Mouse (Mus musculus): ENCODE data around the gene Rufy3. TPM values are rescaled to one million over a fixed set of nuclear protein-coding genes. Genes with fewer than 3 reads are reported as not detected.
A peak's percentile ranks its signal among the peaks of the same experiment; 100 is the strongest.

The Rufy3 gene
- total RNA-seq, 2 experiments from 2014 or later: 13.8 to 15.0 TPM

DNA sequence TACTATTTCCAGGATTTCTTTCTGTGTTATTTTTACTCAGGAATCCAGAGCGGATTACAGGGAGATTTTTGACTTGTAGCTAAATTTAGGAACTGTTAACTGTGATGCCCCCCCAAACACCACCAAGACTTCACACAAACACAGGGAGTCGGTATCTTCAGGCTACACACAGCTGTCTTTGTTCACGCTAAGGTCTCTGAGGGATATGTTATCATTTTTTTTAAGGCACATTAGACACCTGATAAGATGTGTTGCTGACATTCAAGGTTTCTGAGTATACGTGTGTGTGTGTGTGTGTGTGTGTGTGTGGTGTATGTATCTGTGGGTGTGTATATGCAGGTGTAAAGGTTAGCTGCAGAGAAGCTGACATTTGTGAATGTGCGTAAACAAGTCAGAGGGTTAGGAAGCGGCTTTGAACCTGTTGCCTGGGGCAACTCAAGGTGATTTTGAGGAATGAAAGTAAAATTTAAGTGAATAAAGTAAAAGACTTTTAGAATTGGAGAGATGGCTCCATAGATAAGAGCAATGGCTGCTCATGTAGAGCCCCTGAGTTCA is 121.0 kb downstream of the Rufy3 start:
- DNase-seq: no peak

DNA sequence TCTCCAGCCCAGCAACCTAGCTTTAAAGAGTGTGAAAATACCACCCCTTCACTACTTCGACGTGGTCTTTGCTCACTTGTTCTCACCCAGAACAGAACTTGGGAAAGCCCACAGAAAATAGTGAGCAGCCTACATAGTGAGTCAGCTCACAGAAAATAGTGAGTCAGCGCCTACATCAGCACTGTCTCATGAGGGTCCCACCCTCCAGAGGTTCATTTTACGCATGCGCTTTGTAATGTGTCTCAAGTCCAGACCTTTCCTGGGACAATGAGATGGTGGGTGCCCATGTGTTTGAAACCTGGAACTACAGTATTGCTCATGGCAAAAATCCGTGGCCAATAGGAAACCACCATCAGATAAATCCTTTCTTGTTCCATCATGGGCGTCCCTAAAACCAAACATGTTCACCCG is 123.2 kb downstream of the Rufy3 start:
- DNase-seq: no peak

DNA sequence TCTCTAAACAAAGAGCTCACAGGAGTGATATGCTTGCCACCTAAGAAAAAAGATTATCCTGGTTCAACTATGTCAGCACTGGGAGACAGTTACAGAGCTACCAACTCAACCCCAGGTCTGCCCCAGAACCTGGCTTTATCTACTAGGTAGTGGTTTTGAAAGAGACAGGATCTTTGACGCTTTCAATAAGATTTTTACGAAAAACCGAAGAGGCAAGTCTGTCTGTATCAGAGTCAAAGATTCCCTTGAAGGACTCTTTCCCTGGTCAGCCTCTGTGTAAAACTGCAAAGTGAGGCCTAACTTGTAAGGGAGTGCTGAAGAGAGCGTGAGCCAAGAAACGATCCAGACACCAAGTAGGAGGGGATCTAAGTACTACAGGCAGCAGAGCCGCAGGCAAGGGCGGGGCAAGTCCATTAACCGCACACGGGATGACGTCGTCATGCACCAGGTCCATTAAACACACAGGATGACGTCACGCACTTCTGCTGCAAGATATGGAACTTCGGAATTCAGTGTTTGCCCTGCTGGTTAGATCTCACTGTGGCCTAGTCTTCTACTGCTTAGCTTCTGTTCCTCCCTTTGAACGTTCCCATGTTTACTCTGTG is 123.8 kb downstream of the Rufy3 start:
- no peak for DNase-seq

DNA sequence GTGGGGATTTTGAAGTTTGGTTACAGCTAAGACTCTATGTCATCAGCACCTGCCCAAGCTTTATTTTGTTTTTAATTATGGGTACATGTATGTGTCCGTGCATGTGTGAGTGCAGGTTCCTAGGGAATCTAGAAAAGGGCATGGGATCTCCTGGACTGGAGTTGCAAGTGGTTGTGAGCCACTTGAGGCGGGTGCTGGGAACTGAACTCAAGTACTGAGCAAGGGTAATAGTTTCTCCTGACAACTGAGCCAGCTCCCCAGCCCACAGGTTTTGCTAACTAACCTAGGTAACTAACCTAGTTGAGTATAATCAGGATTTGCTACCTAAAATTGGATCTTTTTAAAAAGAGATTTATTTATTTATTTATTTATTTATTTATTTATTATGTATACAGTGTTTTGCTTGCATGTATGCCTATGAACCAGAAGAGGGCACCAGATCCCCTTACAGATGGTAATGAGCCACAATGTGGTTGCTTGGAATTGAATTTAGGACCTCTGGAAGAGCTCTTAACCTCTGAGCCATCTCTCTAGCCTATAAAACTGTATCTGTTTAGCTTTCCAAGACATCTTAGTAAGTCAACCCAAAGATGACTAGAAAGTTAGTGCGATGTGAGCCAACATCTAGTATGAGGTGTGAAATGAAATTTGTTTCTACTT is 124.6 kb downstream of the Rufy3 start:
- peak in 1 of 2 experiments; percentile 18 for DNase-seq

DNA sequence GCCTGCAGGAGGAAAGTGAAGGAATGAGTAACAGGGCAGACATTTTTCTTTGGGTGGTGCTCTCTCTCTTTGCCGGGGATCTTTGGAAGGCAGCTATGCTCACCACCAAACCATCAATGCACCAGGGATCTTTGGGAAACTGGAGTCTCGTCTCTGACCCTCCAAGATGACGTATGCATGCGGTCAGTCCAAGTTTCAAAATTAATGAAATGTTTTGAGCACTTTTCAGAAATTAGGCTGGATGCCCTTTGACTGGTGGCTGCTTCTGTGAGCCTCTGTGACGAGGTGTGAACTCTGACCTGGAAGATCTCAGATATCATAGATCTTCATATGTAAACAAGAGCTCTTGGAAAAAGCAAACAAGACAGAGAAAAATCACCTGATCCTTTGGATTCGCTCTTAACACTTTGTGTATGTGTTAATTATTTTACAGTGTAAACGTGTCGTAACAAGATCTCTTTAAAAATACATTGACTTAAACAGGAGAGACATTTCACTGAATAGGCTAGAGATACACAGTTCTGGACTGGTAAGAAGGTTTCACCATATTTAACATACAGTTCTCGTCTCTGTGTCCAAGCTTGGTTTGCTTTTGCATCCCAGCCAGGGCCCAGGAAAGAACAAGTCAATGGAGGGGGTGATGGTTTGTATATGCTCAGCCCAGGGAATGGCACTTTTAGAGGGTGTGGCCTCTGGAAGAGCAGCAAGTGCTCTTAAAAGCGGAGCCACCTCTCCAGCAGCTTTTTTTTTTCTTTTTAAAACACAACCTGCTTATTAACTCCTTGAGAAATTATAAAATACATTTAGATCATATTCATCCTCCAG is 126.1 kb downstream of the Rufy3 start:
- no peak for DNase-seq

DNA sequence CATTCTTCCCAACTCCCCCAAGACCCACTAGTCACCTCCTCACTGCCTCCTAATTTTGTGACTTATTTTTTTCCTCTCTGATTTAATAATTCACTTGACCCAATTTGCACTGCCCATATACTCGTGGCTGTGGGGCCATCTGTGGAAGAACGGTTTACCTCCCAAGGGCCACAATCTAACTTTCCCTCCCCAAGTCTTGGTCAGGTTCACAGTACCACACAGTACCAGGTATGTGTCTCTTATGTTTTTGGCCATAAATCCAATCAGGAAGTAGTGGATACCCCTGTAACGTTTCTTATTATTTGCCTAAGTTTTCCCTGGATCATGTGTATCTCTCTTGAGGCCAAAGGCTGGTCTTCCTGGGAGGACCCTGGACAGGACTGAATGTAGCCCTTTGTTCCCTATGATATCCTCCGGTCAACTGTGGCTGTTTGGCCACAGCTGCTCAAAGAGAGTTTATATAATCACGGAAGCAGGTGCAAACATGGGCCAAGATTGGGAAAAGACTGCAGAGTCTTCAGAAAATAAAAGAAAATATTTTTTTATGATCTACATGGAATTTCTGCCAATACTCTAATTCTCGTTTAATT is 126.8 kb downstream of the Rufy3 start:
- DNase-seq: no peak

DNA sequence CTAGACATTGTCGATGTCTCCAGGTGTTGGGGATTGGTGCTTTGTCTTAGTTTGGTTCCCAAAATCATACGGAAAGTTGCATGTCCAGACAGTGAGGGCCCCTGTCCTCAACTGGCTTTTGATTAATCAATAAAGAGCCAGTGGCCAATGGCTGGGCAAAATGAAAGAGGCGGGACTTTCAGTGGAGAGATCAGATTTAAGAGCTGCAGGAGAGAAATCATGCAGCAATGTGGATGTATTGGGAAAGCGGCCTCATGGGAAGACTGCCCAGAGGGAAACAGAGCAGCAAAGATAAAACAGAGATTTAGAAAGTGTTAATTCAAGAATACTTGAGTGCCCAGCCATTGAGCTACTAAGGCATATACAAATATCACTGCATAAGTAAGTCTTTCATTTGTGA is 127.7 kb downstream of the Rufy3 start:
- no peak for DNase-seq

DNA sequence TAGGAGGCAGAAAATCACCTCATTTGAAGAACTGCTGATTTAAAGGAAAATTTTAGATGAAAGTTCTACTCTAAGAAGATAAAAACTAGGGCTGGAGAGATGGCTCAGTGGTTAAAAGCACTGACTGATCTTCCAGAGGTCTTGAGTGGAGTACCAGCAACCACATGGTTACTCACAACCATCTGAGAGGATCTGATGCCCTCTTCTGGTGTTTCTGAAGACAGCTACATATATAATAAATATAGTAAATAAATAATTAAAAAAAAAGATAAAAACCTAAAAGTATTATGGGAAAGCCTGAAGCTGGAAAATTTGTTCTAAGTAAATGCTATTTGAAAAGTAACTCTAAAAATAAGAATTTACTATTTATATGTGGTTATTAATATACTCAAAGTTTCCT is 128.2 kb downstream of the Rufy3 start:
- DNase-seq: no peak

DNA sequence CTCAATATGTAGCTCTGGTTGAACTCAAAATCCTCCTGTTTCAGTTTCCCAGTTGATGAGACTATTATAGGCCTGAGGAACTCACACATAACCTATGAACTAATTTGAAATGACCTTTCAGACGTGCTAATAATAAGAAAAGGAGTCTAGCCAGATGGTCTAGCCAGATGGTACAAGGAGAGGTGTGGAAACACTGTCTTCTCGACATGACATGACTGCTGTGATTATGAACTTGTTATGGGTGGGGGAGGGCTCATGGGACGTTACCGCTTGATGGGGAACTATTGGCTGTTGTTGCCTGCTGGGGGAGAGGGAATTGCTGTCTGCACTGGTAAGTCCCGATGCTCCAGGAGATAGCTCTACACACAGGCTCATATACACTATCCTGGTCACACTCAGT is 132.5 kb downstream of the Rufy3 start:
- DNase-seq: no peak

DNA sequence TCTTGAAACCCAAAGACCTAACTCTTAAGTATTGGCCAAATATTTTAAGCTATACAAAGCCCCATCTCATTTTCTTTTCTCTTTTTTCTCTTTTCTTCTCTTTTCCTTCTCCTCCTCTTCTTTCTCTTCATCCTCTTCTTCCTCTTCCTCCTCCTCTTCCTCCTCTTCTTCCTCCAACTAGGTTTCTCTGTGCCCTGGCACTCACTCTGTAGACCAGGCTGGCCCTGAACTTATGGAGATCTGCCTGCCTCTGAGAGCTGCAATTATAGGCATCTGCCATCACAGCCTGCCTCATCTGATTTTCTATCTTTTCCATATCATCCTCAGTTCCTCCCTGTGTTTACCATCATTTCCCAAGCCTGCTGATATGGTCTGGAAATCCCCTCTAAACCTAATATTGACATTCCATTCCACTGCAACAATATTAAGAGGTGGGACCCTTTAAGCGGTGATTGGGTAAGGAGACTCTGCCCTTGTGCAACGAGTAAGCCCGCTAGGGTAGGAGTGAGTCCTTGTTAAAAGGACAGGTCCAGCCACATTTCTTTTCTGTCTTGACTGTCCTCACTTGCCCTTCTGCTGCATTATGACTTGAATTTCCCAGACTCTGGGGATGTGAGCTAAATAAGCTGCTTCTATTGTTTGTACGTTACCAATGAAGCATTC is 134.5 kb downstream of the Rufy3 start:
- DNase-seq: no peak

Other genes with a start within 250 kb of the Rufy3 start
- not detected for gene Prol1, start 247.7 kb upstream of the Rufy3 start, total RNA-seq (2021)
- gene Amtn, start 188.9 kb upstream of the Rufy3 start, total RNA-seq (2021): not detected
- not detected for gene Ambn, start 109.0 kb upstream of the Rufy3 start, total RNA-seq (2021)
- not detected for gene Enam, start 77.1 kb upstream of the Rufy3 start, total RNA-seq (2021)
- gene Jchain, start 37.1 kb upstream of the Rufy3 start, total RNA-seq (2021): 10 to 100 TPM in 1 of 2 experiments, 1 to 10 TPM in 1; 2.1 to 13.5 TPM
- 10 to 100 TPM; 20.1 to 21.6 TPM for gene Utp3, start 10.6 kb upstream of the Rufy3 start, total RNA-seq (2021)
- 100 to 1,000 TPM; 208 to 215 TPM for gene Grsf1, start 111.1 kb downstream of the Rufy3 start, total RNA-seq (2021)
- 10 to 100 TPM; 19.1 to 20.5 TPM for gene Mob1b, start 155.8 kb downstream of the Rufy3 start, total RNA-seq (2021)
- gene Dck, start 200.0 kb downstream of the Rufy3 start, total RNA-seq (2021): 1 to 10 TPM; 2.3 to 2.4 TPM

Data from heart, adult 18-20 months (tissue).